Mouse (Mus musculus): Measurements from ENCODE around the gene Mrps31. TPM values are rescaled to one million over a fixed set of nuclear protein-coding genes. Genes with fewer than 3 reads are reported as not detected.

Mrps31 gene
- total RNA-seq, 2 experiments from 2014 or later: 27.4 to 30.6 TPM

Other genes starting within 250 kb of the Mrps31 start
- gene Nek3, start 244.9 kb upstream of the Mrps31 start, total RNA-seq (2021): 1 to 10 TPM; 2.1 to 3.2 TPM
- under 1 TPM; 0.21 to 0.23 TPM for gene Ckap2, start 225.5 kb upstream of the Mrps31 start, total RNA-seq (2021)
- gene Vps36, start 218.6 kb upstream of the Mrps31 start, total RNA-seq (2021): 10 to 100 TPM; 25.5 to 26.3 TPM
- 1 to 10 TPM in 1 of 2 experiments, under 1 TPM in 1; 0.89 to 1.3 TPM for gene Thsd1, start 184.0 kb upstream of the Mrps31 start, total RNA-seq (2021)
- gene Tpte, start 127.9 kb upstream of the Mrps31 start, total RNA-seq (2021): not detected
- gene Slc25a15, start 12.8 kb upstream of the Mrps31 start, total RNA-seq (2021): 1 to 10 TPM; 9.0 to 9.9 TPM

Measured in gastrocnemius, adult 18-20 months (tissue).